Mouse (Mus musculus): ENCODE measurements at regions not wholly inside any gene's neighbourhood (a gene's known extent, or its start where the extent isn't known, plus 50 kb on each side); places are given as distances from the start of the nearest gene placed in this dataset.
"Not testable (repeated sequence)": the region's sequence is repeated elsewhere in the genome, so short reads cannot be mapped to it uniquely, and the experiment has no call there.

- in situ Hi-C loops (cut with MboI; ENCODE audit: low pct_ligation_motif_present, low pct_unique_long_range_greater_than_20kb, low sequenced_read_pairs) (no loop called here), dilution Hi-C loops (cut with MboI; ENCODE audit: extremely low pct_ligation_motif_present, extremely low pct_unique_long_range_greater_than_20kb, low sequenced_read_pairs) (no loop called here)
- Histone ChIP-seq H3K9ac (ENCODE audit: insufficient read depth, low read depth) (no peak overlapping the region), H3K27ac (ENCODE audit: insufficient read depth, low read depth) (no peak overlapping the region), H3K4me1 (ENCODE audit: control insufficient read depth in 1 of 2, insufficient read depth in 2 of 2) (no peaks in the 10 kb centered on the region), H3K9me3 (replicated peaks; ENCODE audit: low read length) (peaks cover 5% of the 10 kb centered on the region), H3K36me3 (replicated peaks in 1 of 2; ENCODE audit: control insufficient read depth in 1 of 2, insufficient read depth in 1 of 2, low read length in 1 of 2) (no peaks in the 10 kb centered on the region), H3K4me3 (replicated peaks in 1 of 3; ENCODE audit: low read depth in 2 of 3, low read length in 2 of 3, poor library complexity in 1 of 3) (no peak overlapping the region), H3K27me3 (replicated peaks) (no peaks in the 10 kb centered on the region), H3K79me2 (replicated peaks; ENCODE audit: control insufficient read depth, extremely low read depth, insufficient read depth, poor library complexity, severe bottlenecking) (no peaks in the 10 kb centered on the region), H3K4me2 (ENCODE audit: insufficient read depth, low read depth, poor library complexity, severe bottlenecking) (no peak overlapping the region)
- DNase-seq (ENCODE audit: extremely low read depth): no peak
- TF ChIP-seq TCF12 (IDR thresholded peaks at IDR 0.05; ENCODE audit: low read depth, low read length) (no peak), TBP (conservative IDR thresholded peaks at IDR 0.05; ENCODE audit: low read depth, low read length) (no peak), ZKSCAN1 (IDR thresholded peaks at IDR 0.05; ENCODE audit: borderline replicate concordance, low read depth, low read length) (no peak), SMC3 (IDR thresholded peaks at IDR 0.05; ENCODE audit: low read depth, low read length) (no peak), SIN3A (IDR thresholded peaks at IDR 0.05; ENCODE audit: low read length) (no peak), UBTF (IDR thresholded peaks at IDR 0.05; ENCODE audit: low read depth, low read length) (no peak), ZNF384 (IDR thresholded peaks at IDR 0.05; ENCODE audit: low read depth, low read length) (no peak), NRF1 (IDR thresholded peaks at IDR 0.05; ENCODE audit: low read depth, low read length) (no peak), RCOR1 (conservative IDR thresholded peaks at IDR 0.05; ENCODE audit: low read depth, low read length) (no peak)
These were observed 859.3 kb downstream of the Triml1 start for GRCm38 (mm10) chr8:42282011-42282410.

GRCm38 (mm10) chr8:42253358-42253757 is 836.5 kb upstream of the Frg1 start:
- H3K36me3 ChIP-seq (replicated peaks in 1 of 2; ENCODE audit: control insufficient read depth in 1 of 2, insufficient read depth in 1 of 2, low read length in 1 of 2): no peaks in the 10 kb centered on the region
- H3K27me3 ChIP-seq (replicated peaks): no peaks in the 10 kb centered on the region
- no peak overlapping the region for H3K9ac ChIP-seq (ENCODE audit: insufficient read depth, low read depth)
- no peak for DNase-seq (ENCODE audit: extremely low read depth)
- H3K4me3 ChIP-seq (replicated peaks in 1 of 3; ENCODE audit: low read depth in 2 of 3, low read length in 2 of 3, poor library complexity in 1 of 3): no peak overlapping the region
- H3K9me3 ChIP-seq (replicated peaks; ENCODE audit: low read length): peaks cover 15% of the 10 kb centered on the region
- in situ Hi-C loops (cut with MboI; ENCODE audit: low pct_ligation_motif_present, low pct_unique_long_range_greater_than_20kb, low sequenced_read_pairs): no loop called here
- no peaks in the 10 kb centered on the region for H3K4me1 ChIP-seq (ENCODE audit: control insufficient read depth in 1 of 2, insufficient read depth in 2 of 2)
- TF ChIP-seq CTCF (conservative IDR thresholded peaks at IDR 0.05 in 1 of 2, IDR thresholded peaks at IDR 0.05 in 1 of 2; ENCODE audit: low read depth in 2 of 2, low read length in 2 of 2): no peak
- TF ChIP-seq POLR2AphosphoS2 (IDR thresholded peaks at IDR 0.05; ENCODE audit: low read depth, low read length): no peak
- TF ChIP-seq TBP (conservative IDR thresholded peaks at IDR 0.05; ENCODE audit: low read depth, low read length): no peak
- no peak for TF ChIP-seq NELFE (IDR thresholded peaks at IDR 0.05; ENCODE audit: low read depth, low read length)
- no peak for TF ChIP-seq UBTF (IDR thresholded peaks at IDR 0.05; ENCODE audit: low read depth, low read length)
- no peak for TF ChIP-seq GABPA (IDR thresholded peaks at IDR 0.05; ENCODE audit: insufficient replicate concordance, low read depth, low read length)
- TF ChIP-seq RAD21 (IDR thresholded peaks at IDR 0.05; ENCODE audit: low read depth, low read length): no peak
- TF ChIP-seq SIN3A (IDR thresholded peaks at IDR 0.05; ENCODE audit: low read length): no peak
- no peak for TF ChIP-seq ZKSCAN1 (IDR thresholded peaks at IDR 0.05; ENCODE audit: borderline replicate concordance, low read depth, low read length)
- TF ChIP-seq USF1 (IDR thresholded peaks at IDR 0.05; ENCODE audit: low read depth, low read length): no peak
- no peak for TF ChIP-seq ZC3H11A (IDR thresholded peaks at IDR 0.05; ENCODE audit: low read depth, low read length)
- TF ChIP-seq EP300 (IDR thresholded peaks at IDR 0.05; ENCODE audit: low read length): no peak
- no peak overlapping the region for H3K27ac ChIP-seq (ENCODE audit: insufficient read depth, low read depth)
- H3K79me2 ChIP-seq (replicated peaks; ENCODE audit: control insufficient read depth, extremely low read depth, insufficient read depth, poor library complexity, severe bottlenecking): no peaks in the 10 kb centered on the region
- dilution Hi-C loops (cut with MboI; ENCODE audit: extremely low pct_ligation_motif_present, extremely low pct_unique_long_range_greater_than_20kb, low sequenced_read_pairs): no loop called here
- no peak overlapping the region for H3K4me2 ChIP-seq (ENCODE audit: insufficient read depth, low read depth, poor library complexity, severe bottlenecking)

GRCm38 (mm10) chr8:42242321-42242720 is 825.4 kb upstream of the Frg1 start:
- dilution Hi-C loops (cut with MboI; ENCODE audit: extremely low pct_ligation_motif_present, extremely low pct_unique_long_range_greater_than_20kb, low sequenced_read_pairs); DNase-seq (ENCODE audit: extremely low read depth); in situ Hi-C loops (cut with MboI; ENCODE audit: low pct_ligation_motif_present, low pct_unique_long_range_greater_than_20kb, low sequenced_read_pairs); H3K27me3 ChIP-seq (replicated peaks); H3K9ac ChIP-seq (ENCODE audit: insufficient read depth, low read depth); H3K9me3 ChIP-seq (replicated peaks; ENCODE audit: low read length); H3K4me1 ChIP-seq (ENCODE audit: control insufficient read depth in 1 of 2, insufficient read depth in 2 of 2); H3K36me3 ChIP-seq (replicated peaks in 1 of 2; ENCODE audit: control insufficient read depth in 1 of 2, insufficient read depth in 1 of 2, low read length in 1 of 2); H3K27ac ChIP-seq (ENCODE audit: insufficient read depth, low read depth); H3K79me2 ChIP-seq (replicated peaks; ENCODE audit: control insufficient read depth, extremely low read depth, insufficient read depth, poor library complexity, severe bottlenecking); H3K4me3 ChIP-seq (replicated peaks in 1 of 3; ENCODE audit: low read depth in 2 of 3, low read length in 2 of 3, poor library complexity in 1 of 3); H3K4me2 ChIP-seq (ENCODE audit: insufficient read depth, low read depth, poor library complexity, severe bottlenecking): not testable (repeated sequence)

All from CH12.LX (cell line).